Mouse (Mus musculus): ENCODE results near the gene Zfp13.

- no peak for TF ChIP-seq GATA1 (IDR thresholded peaks at IDR 0.05; ENCODE audit: low read length)
- no peak for TF ChIP-seq TAL1 (IDR thresholded peaks at IDR 0.05; ENCODE audit: low read length)
Observed at GRCm38 (mm10) chr17:23549441-23549840, 49.8 kb downstream of the Zfp13 start.

Data from erythroblast, embryonic 14.5 days (primary cell).